Mouse (Mus musculus) 3134 (cell line): ENCODE results near the gene Itgad.

Experiments
- DNase-seq: peaks from one replicate; pipeline ENCODE4 v3.0.0-alpha.2; 2011; ENCODE audit warnings: low spot score; ENCODE audit not compliant: insufficient read length; ENCODE audit errors: extremely low read depth

Itgad gene

DNA sequence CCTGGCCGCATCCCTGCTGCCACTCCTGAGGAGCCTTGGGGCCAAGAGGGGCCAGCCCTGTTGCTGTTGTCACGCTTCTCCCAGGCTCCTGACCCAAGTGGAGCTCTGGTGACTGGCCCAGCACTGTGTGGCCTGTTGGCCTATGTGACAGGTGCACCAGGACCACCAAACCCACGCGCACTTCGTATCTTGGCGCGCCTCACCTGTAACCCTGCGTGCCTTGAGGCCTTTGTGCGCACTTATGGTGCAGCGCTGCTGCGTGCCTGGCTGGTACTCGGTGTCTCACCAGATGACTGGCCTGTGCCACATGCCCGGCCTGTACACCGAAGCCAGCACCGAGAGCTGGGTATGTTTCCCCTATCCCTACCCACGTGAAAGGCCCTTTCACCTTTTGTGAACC, 88.2 kb downstream of the Itgad start:
- DNase-seq: no peak

DNA sequence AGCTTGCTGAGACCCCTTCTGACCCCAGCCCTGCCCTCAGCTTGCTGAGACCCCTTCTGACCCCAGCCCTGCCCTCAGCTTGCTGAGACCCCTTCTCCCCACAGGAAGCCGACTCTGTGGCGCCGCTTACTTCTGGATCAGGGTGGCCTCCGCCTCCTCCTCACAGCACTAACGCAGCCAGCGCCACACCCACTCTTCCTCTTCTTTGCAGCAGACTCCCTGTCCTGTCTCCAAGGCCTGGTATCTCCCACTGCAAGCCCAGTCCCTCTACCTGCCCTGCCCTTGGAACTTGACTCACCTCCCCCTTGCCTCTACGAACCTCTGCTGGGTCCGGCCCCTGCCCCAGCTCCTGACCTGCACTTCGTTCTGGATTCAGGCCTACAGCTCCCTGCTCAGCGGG, 89.7 kb downstream of the Itgad start:
- DNase-seq: no peak

DNA sequence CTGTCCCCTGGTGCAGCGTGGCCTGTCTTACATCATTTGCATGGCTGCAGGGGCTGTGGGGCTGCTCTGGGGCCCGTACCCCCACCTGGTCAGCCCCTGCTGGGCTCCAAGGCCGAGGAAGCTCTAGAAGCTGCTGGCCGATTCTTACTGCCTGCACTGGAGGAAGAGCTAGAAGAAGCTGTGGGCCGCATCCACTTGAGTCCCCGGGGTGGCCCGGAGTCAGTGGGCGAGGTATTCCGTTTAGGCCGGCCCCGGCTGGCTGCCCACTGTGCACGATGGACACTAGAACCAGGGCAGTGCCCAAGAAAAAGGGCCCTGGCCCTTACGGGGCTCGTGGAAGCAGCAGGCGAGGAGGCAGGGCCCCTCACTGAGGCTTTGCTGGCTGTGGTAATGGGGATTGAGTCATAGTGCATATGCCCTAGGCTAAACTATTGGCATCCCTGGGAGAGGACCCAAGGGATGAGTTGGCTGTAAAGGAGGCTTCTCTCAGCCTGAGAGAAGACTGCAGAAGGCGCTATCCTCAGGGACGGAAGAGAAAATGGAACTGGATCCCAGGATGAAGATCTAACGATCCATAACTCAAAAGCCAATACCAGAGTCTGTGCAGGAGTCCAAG, 90.3 kb downstream of the Itgad start:
- peak; percentile 76 for DNase-seq

DNA sequence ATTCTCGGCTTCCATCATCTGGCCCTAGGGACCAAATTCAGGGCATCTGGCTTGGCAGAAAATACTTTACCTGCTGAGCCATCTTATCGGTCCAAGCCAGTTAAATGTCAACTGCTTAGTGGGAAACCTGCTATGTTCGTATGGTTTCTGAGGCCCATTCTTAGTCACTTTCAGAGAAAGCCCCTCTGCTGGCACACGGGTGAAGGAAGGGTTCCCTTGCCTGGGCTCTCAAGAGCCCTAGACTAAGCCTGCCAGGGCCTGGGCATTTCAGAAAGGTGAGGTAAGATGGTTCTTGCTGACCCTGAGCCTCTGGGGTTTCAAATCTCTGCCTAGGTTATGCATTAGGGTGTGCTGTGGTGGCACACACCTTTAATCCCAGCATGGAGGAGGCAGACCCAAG, 91.4 kb downstream of the Itgad start:
- no peak for DNase-seq

DNA sequence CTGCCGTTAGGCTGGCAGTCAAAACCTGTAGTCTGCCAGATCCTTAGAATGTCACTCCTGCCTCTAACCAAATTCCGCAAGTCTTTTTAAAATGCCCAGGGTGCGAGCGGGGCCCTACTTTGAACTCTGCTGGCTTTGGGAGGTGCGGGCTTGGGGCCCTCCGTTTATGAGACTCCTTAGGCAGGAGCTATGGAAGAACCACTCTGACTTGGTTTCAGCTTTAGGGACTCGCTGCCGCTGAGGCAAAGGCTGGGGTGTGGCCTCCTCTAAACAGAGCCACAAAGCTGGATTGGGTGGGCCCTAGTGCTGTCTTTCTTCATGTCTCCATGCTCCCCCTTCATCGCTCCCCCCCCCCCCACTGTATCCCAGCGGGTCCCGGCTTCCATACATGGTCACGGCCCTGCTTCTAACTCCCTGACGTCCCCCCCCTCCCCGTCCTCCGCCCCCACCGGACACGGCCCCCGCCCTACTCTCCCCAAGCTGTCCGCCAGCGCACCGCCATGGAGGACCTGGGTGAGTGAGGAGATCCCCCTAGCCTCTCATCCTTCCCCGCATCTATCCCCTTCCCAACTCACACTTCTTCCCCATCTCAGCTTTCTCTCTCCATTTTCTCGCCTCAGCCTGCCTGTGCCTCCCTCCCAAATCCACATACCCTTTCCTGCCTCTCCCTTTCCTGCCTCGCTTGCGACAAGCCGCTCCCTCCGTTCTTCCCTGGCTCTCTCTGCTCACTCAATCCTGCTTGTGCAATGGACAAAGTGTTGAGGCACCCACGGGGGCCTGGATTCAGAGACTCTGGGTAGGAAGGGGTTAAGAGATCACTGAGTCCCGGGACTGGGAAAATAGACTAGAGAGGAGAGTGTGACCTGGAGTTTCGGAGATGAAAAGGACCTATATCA, 92.6 kb downstream of the Itgad start, which contains the start of gene Tgfb1i1:
Gene Tgfb1i1, plus strand, starts transcription at position 317 of the 896 bp plus-strand sequence.
- peak; percentile 75 for DNase-seq

DNA sequence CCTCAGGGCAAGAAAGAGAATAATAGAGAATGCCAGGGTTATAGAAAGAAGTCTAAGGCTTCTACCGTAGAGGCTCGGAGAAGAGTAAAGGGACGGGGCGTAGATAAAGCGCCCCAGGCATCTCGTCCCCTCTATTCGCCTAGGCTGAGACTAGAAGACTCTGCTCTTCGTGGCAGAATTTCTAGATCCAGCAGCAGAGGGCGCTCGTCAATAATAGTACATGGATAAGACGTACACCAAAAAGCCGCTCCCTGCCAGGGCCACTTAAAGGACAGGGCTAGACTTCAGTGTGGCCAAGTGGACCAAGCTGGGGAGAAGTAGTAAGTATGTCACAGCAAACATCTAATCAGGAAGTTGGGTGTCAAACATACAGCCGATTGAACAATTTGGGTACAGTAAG, 93.3 kb downstream of the Itgad start:
- DNase-seq: peak; percentile 35

DNA sequence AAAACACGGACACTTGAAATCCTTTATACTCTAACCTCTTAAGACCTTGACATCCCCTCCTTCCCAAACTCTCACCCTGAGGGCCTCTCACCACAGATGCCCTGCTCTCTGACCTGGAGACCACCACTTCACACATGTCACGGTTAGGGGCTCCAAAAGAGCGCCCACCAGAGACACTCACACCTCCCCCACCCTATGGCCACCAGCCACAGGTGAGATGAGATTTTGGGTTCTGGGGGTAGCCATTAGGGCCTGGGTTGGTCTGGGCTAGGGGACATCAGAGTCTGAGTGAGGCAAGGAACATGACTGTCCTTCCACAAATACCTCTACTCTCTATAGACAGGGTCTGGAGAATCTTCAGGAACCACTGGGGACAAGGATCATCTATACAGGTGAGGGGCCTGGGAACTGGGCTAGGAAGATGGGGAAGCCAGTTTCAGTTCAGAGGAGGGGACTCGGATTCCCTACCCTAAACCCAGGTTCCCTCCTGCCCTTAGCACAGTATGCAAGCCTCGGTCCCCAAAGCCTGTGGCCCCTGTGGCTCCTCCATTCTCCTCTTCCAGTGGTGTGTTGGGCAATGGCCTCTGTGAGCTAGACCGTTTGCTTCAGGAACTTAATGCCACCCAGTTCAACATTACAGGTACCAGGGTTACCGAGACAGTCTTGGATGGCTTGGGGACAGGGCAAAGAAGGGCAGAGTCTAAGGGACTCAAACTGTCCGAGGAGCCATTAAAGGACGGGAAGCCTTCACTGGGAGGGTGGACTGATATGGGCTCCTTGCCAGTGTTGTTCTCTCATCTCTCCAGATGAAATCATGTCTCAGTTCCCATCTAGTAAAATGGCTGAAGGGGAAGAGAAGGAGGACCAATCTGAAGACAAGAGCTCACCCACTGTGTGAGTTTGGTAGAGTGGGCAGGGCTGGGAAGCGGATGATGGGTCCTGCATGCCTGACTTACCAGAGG, 94.2 kb downstream of the Itgad start:
- no peak for DNase-seq

DNA sequence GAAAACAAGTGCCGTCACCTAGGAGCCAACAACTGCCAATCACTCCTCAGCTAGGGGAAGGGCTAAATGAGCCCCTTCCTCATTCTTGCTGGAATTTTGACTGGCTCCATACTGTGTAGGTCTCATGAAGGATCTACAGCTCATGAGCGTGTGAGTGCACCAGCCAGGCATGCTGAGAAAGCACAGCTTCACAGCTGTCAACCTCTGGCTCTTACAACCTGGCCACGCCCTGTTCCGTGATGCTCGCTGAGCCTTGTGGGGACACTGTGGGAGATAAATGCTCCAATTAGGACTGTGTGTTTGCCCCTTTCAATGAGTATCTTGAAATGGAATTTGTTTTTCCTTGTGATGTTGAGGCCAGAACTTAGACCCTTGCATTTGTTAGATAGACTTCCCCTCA, 95.8 kb downstream of the Itgad start:
- no peak for DNase-seq

DNA sequence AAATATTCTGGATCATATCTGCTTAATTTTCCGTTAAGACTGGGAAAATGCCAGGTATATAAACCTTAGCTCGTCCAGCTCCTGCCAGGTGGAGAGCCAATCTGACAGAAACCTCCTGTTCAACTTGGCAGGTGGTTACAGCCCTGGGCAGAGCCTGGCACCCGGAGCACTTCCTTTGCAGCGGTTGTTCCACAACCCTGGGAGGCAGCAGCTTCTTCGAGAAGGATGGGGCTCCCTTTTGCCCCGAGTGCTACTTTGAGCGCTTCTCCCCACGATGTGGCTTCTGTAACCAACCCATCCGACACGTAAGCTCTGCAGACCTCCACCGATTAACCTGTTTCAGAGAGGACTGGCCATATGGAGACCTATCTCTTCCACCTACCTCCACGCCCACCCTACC, 97.8 kb downstream of the Itgad start:
- no peak for DNase-seq

DNA sequence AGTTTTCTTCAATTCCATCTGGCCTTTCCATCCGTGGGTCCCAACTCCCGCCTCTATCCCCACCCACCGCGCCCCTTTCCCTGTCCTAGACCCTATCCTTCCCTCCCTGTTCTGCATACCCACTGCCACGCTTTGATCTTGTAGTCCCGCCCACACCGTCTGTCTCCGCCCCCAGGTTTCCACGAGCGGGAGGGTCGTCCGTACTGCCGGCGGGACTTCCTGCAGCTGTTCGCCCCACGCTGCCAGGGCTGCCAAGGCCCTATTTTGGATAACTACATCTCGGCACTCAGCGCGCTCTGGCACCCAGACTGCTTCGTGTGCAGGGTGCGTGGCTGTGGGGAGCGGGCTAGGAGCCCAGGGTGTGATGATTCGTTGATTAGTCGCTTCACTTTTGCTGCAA, 98.4 kb downstream of the Itgad start:
- DNase-seq: no peak

DNA sequence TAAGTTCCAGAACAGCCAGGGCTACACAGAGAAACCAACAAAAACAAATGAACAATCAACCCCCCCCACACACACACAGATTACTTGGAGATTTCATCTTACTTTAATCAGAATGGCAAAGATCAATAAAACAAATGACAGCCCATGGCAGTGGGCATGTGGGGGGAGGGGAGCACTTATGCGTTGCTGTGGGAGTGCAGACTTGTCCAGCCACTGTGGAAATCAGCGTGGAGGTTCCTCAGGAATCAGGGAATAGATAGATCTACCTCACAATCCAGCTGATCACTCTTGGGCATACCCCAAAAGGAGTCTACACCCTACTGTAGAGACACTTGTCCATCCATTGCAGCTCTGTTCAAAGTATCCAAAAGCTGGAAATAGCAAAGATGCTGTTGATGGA, 100.8 kb downstream of the Itgad start:
- no peak for DNase-seq

DNA sequence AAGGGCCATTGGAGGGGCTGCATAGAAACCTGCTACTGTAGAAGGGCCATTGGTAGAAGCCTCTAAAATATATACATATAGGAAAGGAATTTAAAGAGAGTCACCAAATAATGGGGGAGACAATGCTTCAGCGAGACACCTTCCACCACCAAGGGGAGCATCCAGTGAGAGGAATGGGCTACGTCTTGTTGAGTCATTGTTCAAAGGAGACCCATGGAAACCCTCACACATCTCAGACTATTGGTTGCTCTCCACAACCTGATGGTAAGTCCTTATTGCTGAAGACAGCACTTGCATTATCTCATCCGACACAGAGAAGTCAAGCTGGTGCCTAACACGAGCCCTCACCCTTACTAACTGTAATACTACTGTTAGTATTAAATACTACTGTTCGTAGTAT, 101.6 kb downstream of the Itgad start:
- DNase-seq: no peak

DNA sequence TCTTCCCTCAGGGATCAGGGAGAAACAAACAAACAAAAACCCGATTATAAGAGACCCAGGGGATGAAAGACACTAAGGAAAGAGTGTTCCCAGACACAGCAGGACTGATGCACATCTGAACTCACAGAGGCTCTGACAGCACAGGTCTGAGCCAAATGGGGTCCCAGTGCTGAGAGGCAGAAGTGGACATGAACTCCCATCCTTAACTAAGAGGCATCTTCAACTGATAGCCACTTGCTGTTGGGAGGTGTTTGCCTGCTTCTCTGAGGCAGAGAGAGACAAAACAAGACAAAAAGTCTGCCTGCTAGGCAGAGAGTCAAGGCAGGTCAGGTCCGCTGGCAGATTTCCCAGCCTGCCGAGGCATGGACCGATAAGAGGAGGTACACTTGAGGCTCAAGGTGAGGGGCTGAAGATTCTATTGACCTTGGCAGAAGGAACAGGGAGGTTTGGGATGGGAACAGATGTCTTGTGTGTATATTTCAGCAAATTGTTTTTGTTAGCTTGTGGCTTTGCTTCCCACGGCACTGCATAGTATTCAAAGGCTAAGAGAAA, 102.7 kb downstream of the Itgad start:
- no peak for DNase-seq

DNA sequence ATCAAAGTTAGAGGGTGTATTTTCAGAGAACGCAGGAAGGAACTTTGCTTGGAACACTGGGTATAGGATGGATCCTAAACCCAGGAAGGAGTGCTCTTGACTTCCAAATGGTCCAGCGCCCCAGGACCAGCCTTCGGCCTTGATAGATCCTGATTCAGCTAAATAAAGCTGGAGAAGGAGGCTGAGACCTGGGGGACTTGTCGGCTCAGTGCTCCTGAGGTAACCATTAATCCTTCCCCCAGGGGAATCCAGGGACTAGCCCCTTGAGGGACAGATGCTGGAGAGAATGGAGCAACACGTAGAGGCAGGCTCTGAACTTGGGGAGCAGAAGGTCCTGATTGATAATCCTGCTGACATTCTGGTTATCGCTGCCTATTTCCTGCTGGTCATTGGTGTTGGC, 111.2 kb downstream of the Itgad start, which contains the start of gene Slc5a2:
Gene Slc5a2, plus strand, starts transcription at position 247 of the 400 bp plus-strand sequence.
- DNase-seq: no peak

DNA sequence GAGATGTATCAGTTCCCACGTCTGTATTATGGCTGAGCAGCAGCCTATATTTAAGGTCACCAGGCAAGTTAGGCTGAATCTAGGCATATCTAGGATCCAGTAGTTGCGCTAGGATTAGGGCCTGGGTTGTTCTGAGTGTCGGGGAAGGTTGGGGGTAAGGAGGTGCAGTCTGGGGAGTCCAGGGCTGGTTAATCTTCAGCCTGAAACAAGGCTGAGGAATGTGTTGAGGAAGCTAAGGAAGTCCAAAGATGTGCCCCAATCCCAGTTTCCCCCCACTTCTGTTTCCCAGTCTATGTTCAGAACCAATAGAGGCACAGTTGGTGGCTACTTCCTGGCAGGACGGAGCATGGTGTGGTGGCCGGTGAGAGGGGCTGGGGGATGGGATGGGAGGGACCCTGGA, 111.9 kb downstream of the Itgad start:
- no peak for DNase-seq

DNA sequence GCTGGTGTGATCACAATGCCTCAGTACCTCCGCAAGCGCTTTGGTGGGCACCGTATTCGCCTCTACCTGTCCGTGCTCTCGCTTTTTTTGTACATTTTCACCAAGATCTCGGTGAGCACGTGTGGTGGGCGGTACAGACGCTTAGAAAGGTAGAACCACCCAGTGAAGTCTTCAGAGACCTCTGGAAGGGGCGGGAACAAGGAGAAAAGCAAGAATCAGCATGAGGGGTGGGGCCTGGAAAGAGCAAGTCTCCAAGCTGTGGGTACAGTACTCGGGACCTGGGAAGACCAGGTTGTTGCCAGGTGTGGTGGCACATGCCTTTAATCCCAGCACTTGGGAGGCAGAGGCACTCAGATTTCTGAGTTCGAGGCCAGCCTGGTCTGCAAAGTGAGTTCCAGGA, 113.2 kb downstream of the Itgad start:
- no peak for DNase-seq

DNA sequence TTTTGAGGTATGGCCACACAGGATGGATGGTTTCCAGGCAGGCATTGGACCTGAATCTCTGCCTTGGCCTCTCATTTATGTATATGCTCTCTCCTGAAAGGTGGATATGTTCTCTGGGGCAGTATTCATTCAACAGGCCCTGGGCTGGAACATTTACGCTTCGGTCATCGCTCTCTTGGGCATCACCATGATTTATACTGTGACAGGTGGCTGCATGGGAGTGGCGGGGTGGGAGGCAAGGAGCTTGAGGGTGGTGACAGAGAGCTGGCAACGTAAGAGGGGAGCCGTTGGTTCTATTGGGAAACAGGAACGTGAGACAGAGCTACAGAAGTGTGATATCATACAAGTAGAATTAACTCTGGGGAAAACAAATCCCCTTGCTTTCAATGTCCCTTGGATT, 113.6 kb downstream of the Itgad start:
- no peak for DNase-seq

DNA sequence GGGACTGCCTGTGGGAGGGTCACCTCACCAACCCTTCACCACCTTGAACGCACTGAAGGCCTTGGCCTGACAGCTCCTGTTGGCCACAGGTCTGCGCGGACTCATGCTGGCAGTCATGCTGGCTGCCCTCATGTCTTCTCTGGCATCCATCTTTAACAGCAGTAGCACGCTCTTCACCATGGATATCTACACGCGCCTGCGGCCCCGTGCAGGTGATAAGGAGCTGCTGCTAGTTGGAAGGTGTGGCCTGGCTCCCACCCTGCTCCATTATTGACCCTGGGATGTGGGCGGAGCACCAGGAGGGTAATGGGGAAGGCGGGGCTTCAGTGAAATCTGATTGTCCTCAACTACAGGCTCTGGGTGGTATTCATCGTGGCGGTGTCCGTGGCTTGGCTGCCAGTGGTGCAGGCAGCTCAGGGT, 116.3 kb downstream of the Itgad start:
- DNase-seq: no peak

DNA sequence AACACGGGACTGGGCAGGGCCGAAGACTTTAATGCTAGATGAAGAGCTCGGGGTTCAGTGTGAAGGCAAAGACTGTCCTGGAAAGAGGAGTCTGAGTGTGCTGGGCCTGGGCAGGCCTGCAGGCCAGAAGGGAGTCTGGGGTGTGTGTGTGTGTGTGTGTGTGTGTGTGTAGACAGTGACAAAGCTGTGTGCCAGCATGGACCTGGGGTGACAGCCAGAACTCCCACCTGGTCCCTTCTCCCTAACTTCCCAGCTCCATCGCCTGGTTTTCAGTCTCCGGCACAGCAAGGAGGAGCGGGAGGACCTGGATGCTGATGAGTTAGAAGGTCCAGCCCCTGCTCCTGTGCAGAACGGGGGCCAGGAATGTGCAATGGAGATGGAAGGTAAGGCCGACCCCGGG, 117.3 kb downstream of the Itgad start:
- DNase-seq: no peak
